Mouse (Mus musculus): ENCODE data around the gene Cabp1. TPM values are rescaled to one million over a fixed set of nuclear protein-coding genes. Genes with fewer than 3 reads are reported as not detected.

Gene Cabp1
- polyA plus RNA-seq, 1 experiment, result 8.1 TPM

GRCm38 (mm10) chr5:115214864-115215263 is 20.7 kb upstream of the Cabp1 start:
- Histone ChIP-seq H3K4me3 (ENCODE audit: low read depth, low read length) (peak overlapping the region; percentile 46), H3K36me3 (ENCODE audit: control insufficient read depth, insufficient read depth, low read length, poor library complexity, severe bottlenecking) (no peaks in the 10 kb centered on the region), H3K27ac (ENCODE audit: insufficient read depth, low read length) (no peak overlapping the region), H3K9ac (ENCODE audit: low read depth, poor library complexity, severe bottlenecking) (peak overlapping the region; percentile 31), H3K4me1 (ENCODE audit: control insufficient read depth, insufficient read depth, low read length) (no peaks in the 10 kb centered on the region), H3K9me3 (replicated peaks; ENCODE audit: control insufficient read depth, insufficient read depth, low read length, poor library complexity, severe bottlenecking) (no peaks in the 10 kb centered on the region), H3K27me3 (ENCODE audit: control insufficient read depth, insufficient read depth, low read length, poor library complexity, severe bottlenecking) (no peaks in the 10 kb centered on the region)
- TF ChIP-seq POLR2A (IDR thresholded peaks at IDR 0.05; ENCODE audit: insufficient read depth, low read length), result no peak
- TF ChIP-seq CTCF (IDR thresholded peaks at IDR 0.05; ENCODE audit: low read depth, low read length), result no peak

GRCm38 (mm10) chr5:115212861-115213260 is 18.7 kb upstream of the Cabp1 start:
- Histone ChIP-seq H3K36me3 (ENCODE audit: control insufficient read depth, insufficient read depth, low read length, poor library complexity, severe bottlenecking) (no peaks in the 10 kb centered on the region), H3K4me3 (ENCODE audit: low read depth, low read length) (no peak overlapping the region), H3K27ac (ENCODE audit: insufficient read depth, low read length) (no peak overlapping the region), H3K9ac (ENCODE audit: low read depth, poor library complexity, severe bottlenecking) (no peak overlapping the region), H3K9me3 (replicated peaks; ENCODE audit: control insufficient read depth, insufficient read depth, low read length, poor library complexity, severe bottlenecking) (no peaks in the 10 kb centered on the region), H3K27me3 (ENCODE audit: control insufficient read depth, insufficient read depth, low read length, poor library complexity, severe bottlenecking) (no peaks in the 10 kb centered on the region), H3K4me1 (ENCODE audit: control insufficient read depth, insufficient read depth, low read length) (no peaks in the 10 kb centered on the region)
- TF ChIP-seq CTCF (IDR thresholded peaks at IDR 0.05; ENCODE audit: low read depth, low read length) (no peak), POLR2A (IDR thresholded peaks at IDR 0.05; ENCODE audit: insufficient read depth, low read length) (no peak), EP300 (IDR thresholded peaks at IDR 0.05; ENCODE audit: insufficient read depth, low read depth, low read length) (no peak)

- Histone ChIP-seq H3K9me3 (replicated peaks; ENCODE audit: control insufficient read depth, insufficient read depth, low read length, poor library complexity, severe bottlenecking) (no peaks in the 10 kb centered on the region), H3K4me3 (ENCODE audit: low read depth, low read length) (no peak overlapping the region), H3K27me3 (ENCODE audit: control insufficient read depth, insufficient read depth, low read length, poor library complexity, severe bottlenecking) (no peaks in the 10 kb centered on the region), H3K27ac (ENCODE audit: insufficient read depth, low read length) (no peak overlapping the region), H3K4me1 (ENCODE audit: control insufficient read depth, insufficient read depth, low read length) (no peaks in the 10 kb centered on the region), H3K9ac (ENCODE audit: low read depth, poor library complexity, severe bottlenecking) (no peak overlapping the region), H3K36me3 (ENCODE audit: control insufficient read depth, insufficient read depth, low read length, poor library complexity, severe bottlenecking) (no peaks in the 10 kb centered on the region)
- no peak for TF ChIP-seq POLR2A (IDR thresholded peaks at IDR 0.05; ENCODE audit: insufficient read depth, low read length)
- no peak for TF ChIP-seq EP300 (IDR thresholded peaks at IDR 0.05; ENCODE audit: insufficient read depth, low read depth, low read length)
- no peak for TF ChIP-seq CTCF (IDR thresholded peaks at IDR 0.05; ENCODE audit: low read depth, low read length)
Observed at GRCm38 (mm10) chr5:115212451-115212850, 18.3 kb upstream of the Cabp1 start.

- no peak overlapping the region for H3K9ac ChIP-seq (ENCODE audit: low read depth, poor library complexity, severe bottlenecking)
- no peak overlapping the region for H3K27ac ChIP-seq (ENCODE audit: insufficient read depth, low read length)
- no peaks in the 10 kb centered on the region for H3K36me3 ChIP-seq (ENCODE audit: control insufficient read depth, insufficient read depth, low read length, poor library complexity, severe bottlenecking)
- H3K4me3 ChIP-seq (ENCODE audit: low read depth, low read length), result no peak overlapping the region
- no peaks in the 10 kb centered on the region for H3K27me3 ChIP-seq (ENCODE audit: control insufficient read depth, insufficient read depth, low read length, poor library complexity, severe bottlenecking)
- H3K9me3 ChIP-seq (replicated peaks; ENCODE audit: control insufficient read depth, insufficient read depth, low read length, poor library complexity, severe bottlenecking), result no peaks in the 10 kb centered on the region
- H3K4me1 ChIP-seq (ENCODE audit: control insufficient read depth, insufficient read depth, low read length), result peaks cover 1% of the 10 kb centered on the region
- TF ChIP-seq POLR2A (IDR thresholded peaks at IDR 0.05; ENCODE audit: insufficient read depth, low read length) (no peak), CTCF (IDR thresholded peaks at IDR 0.05; ENCODE audit: low read depth, low read length) (peak; percentile 76), EP300 (IDR thresholded peaks at IDR 0.05; ENCODE audit: insufficient read depth, low read depth, low read length) (no peak)
Observed at GRCm38 (mm10) chr5:115210380-115210779, 16.2 kb upstream of the Cabp1 start.

- H3K27ac ChIP-seq (ENCODE audit: insufficient read depth, low read length), result peak overlapping the region; percentile 77
- no peak overlapping the region for H3K9ac ChIP-seq (ENCODE audit: low read depth, poor library complexity, severe bottlenecking)
- H3K9me3 ChIP-seq (replicated peaks; ENCODE audit: control insufficient read depth, insufficient read depth, low read length, poor library complexity, severe bottlenecking), result no peaks in the 10 kb centered on the region
- TF ChIP-seq POLR2A (IDR thresholded peaks at IDR 0.05; ENCODE audit: insufficient read depth, low read length) (no peak), EP300 (IDR thresholded peaks at IDR 0.05; ENCODE audit: insufficient read depth, low read depth, low read length) (0 out of 2 replicates have a peak, but pooled peaks have one; percentile 24)
- H3K27me3 ChIP-seq (ENCODE audit: control insufficient read depth, insufficient read depth, low read length, poor library complexity, severe bottlenecking), result no peaks in the 10 kb centered on the region
- no peak overlapping the region for H3K4me3 ChIP-seq (ENCODE audit: low read depth, low read length)
- peaks cover 1% of the 10 kb centered on the region for H3K4me1 ChIP-seq (ENCODE audit: control insufficient read depth, insufficient read depth, low read length)
- no peaks in the 10 kb centered on the region for H3K36me3 ChIP-seq (ENCODE audit: control insufficient read depth, insufficient read depth, low read length, poor library complexity, severe bottlenecking)
Observed at GRCm38 (mm10) chr5:115208601-115209000, 14.4 kb upstream of the Cabp1 start.

- H3K36me3 ChIP-seq (ENCODE audit: control insufficient read depth, insufficient read depth, low read length, poor library complexity, severe bottlenecking), result no peaks in the 10 kb centered on the region
- TF ChIP-seq POLR2A (IDR thresholded peaks at IDR 0.05; ENCODE audit: insufficient read depth, low read length) (no peak), CTCF (IDR thresholded peaks at IDR 0.05; ENCODE audit: low read depth, low read length) (no peak), EP300 (IDR thresholded peaks at IDR 0.05; ENCODE audit: insufficient read depth, low read depth, low read length) (no peak)
- H3K9me3 ChIP-seq (replicated peaks; ENCODE audit: control insufficient read depth, insufficient read depth, low read length, poor library complexity, severe bottlenecking), result no peaks in the 10 kb centered on the region
- H3K4me1 ChIP-seq (ENCODE audit: control insufficient read depth, insufficient read depth, low read length), result peaks cover 1% of the 10 kb centered on the region
- H3K9ac ChIP-seq (ENCODE audit: low read depth, poor library complexity, severe bottlenecking), result no peak overlapping the region
- H3K27me3 ChIP-seq (ENCODE audit: control insufficient read depth, insufficient read depth, low read length, poor library complexity, severe bottlenecking), result no peaks in the 10 kb centered on the region
- H3K27ac ChIP-seq (ENCODE audit: insufficient read depth, low read length), result no peak overlapping the region
- no peak overlapping the region for H3K4me3 ChIP-seq (ENCODE audit: low read depth, low read length)
Observed at GRCm38 (mm10) chr5:115207892-115208291, 13.7 kb upstream of the Cabp1 start.
